Mouse (Mus musculus) limb, embryonic 12.5 days (tissue): ENCODE measurements around the gene Srrm4. TPM values are rescaled to one million over a fixed set of nuclear protein-coding genes. Genes with fewer than 3 reads are reported as not detected.
"Not testable (repeated sequence)": the region's sequence is repeated elsewhere in the genome, so short reads cannot be mapped to it uniquely, and the experiment has no call there.

Source experiments
- ATAC-seq: fragments of 200-750 bp; cut with Nextera tagmentation; 2 replicates; pipeline ENCODE4 v1.8.0; 2017; ENCODE audit warnings: low read depth, moderate TSS enrichment; ENCODE audit not compliant: insufficient number of reproducible peaks, insufficient read depth, low FRiP score, low TSS enrichment
- H3K27ac ChIP-seq: fragments of 300-500 bp; sonication (generic); 2 replicates; pipeline ENCODE4 v1.5.1; 2016; ENCODE audit warnings: mild to moderate bottlenecking, moderate library complexity
- H3K27me3 ChIP-seq: fragments of 300-500 bp; sonication (generic); 2 replicates; pipeline ENCODE4 v1.6.1; 2016; ENCODE audit warnings: mild to moderate bottlenecking, moderate library complexity
- H3K36me3 ChIP-seq: fragments of 300-500 bp; sonication (generic); 2 replicates; pipeline ENCODE4 v1.6.1; 2016; ENCODE audit warnings: mild to moderate bottlenecking, moderate library complexity
- H3K4me1 ChIP-seq: fragments of 300-500 bp; sonication (generic); replicated peaks from 2 replicates; pipeline ENCODE4 v1.6.1; 2016
- H3K4me2 ChIP-seq: fragments of 300-500 bp; sonication (generic); 2 replicates; pipeline ENCODE4 v1.6.1; 2016; ENCODE audit warnings: mild to moderate bottlenecking, moderate library complexity
- H3K4me3 ChIP-seq: fragments of 300-500 bp; sonication (generic); replicated peaks from 2 replicates; pipeline ENCODE4 v1.5.1; 2016; ENCODE audit warnings: mild to moderate bottlenecking
- H3K9ac ChIP-seq: fragments of 300-500 bp; sonication (generic); replicated peaks from 2 replicates; pipeline ENCODE4 v1.6.1; 2016; ENCODE audit warnings: mild to moderate bottlenecking, moderate library complexity
- H3K9me3 ChIP-seq: fragments of 300-500 bp; sonication (generic); 2 replicates; pipeline ENCODE4 v1.6.1; 2016; ENCODE audit warnings: mild to moderate bottlenecking, moderate library complexity
- WGBS: fragments of 180-500 bp; shearing (Covaris S2); methylation state at CpG from one replicate; pipeline ENCODE4 v1.1.7; 2016; 5-methylcytosine and 5-hydroxymethylcytosine counted together
- polyA plus RNA-seq: library from polyadenylated mRNA; unstranded; fragments of >200 nt; fragmentation: Nextera tagmentation; extraction: Ambion mirVana; gene quantifications from 2 replicates; pipeline ENCODE4 v1.2.1, GENCODE M21; 2016

The Srrm4 gene
- polyA plus RNA-seq, 1 experiment from 2014 or later: 0.09 TPM

- H3K9me3 ChIP-seq: no peaks in the 10 kb centered on the region
- 0 out of 2 replicates have a peak, but pooled peaks cover 3% of the 10 kb centered on the region for H3K4me1 ChIP-seq
- no peak overlapping the region for H3K4me3 ChIP-seq
- ATAC-seq: no peak
- no peak overlapping the region for H3K4me2 ChIP-seq
- H3K36me3 ChIP-seq: no peaks in the 10 kb centered on the region
- no peak overlapping the region for H3K27ac ChIP-seq
- H3K27me3 ChIP-seq: peaks cover 5% of the 10 kb centered on the region
- WGBS: 48% methylated on average over 4 of the region's 4 CpGs
- H3K9ac ChIP-seq: no peak overlapping the region
These were observed 153.3 kb downstream of the Srrm4 start for GRCm38 (mm10) chr5:116438328-116438727.

GRCm38 (mm10) chr5:116436117-116436516, 155.5 kb downstream of the Srrm4 start:
- no peak overlapping the region for H3K4me3 ChIP-seq
- H3K27ac ChIP-seq: no peak overlapping the region
- H3K4me1 ChIP-seq: 0 out of 2 replicates have a peak, but pooled peaks cover 3% of the 10 kb centered on the region
- H3K4me2 ChIP-seq: no peak overlapping the region
- no peak overlapping the region for H3K9ac ChIP-seq
- peaks cover 2% of the 10 kb centered on the region; the same call in 1 of the 2 replicates for H3K27me3 ChIP-seq
- ATAC-seq: no peak
- H3K9me3 ChIP-seq: no peaks in the 10 kb centered on the region
- H3K36me3 ChIP-seq: no peaks in the 10 kb centered on the region

- H3K9me3 ChIP-seq: no peaks in the 10 kb centered on the region
- peaks cover 3% of the 10 kb centered on the region; the same call in 1 of the 2 replicates for H3K4me1 ChIP-seq
- no peak overlapping the region for H3K27ac ChIP-seq
- ATAC-seq: no peak
- H3K27me3 ChIP-seq: no peaks in the 10 kb centered on the region; the same call in 1 of the 2 replicates
- H3K4me2 ChIP-seq: no peak overlapping the region
- WGBS: 70% methylated on average over 13 of the region's 13 CpGs
- H3K9ac ChIP-seq: no peak overlapping the region
- no peaks in the 10 kb centered on the region for H3K36me3 ChIP-seq
- no peak overlapping the region for H3K4me3 ChIP-seq
These were observed 156.4 kb downstream of the Srrm4 start for GRCm38 (mm10) chr5:116434976-116435850.

GRCm38 (mm10) chr5:116432871-116433270, 158.7 kb downstream of the Srrm4 start:
- H3K4me3 ChIP-seq: no peak overlapping the region
- no peak overlapping the region for H3K9ac ChIP-seq
- H3K36me3 ChIP-seq: no peaks in the 10 kb centered on the region
- ATAC-seq: no peak
- H3K27ac ChIP-seq: no peak overlapping the region
- H3K4me2 ChIP-seq: no peak overlapping the region
- H3K27me3 ChIP-seq: no peaks in the 10 kb centered on the region; the same call in 1 of the 2 replicates
- H3K4me1 ChIP-seq: peaks cover 9% of the 10 kb centered on the region; the same call in 1 of the 2 replicates
- no peaks in the 10 kb centered on the region for H3K9me3 ChIP-seq
- 64% methylated on average over 7 of the region's 7 CpGs for WGBS

- H3K4me1 ChIP-seq: peaks cover 33% of the 10 kb centered on the region
- 77% methylated on average over 2 of the region's 2 CpGs for WGBS
These were observed 164.9 kb downstream of the Srrm4 start for GRCm38 (mm10) chr5:116426701-116427100.

GRCm38 (mm10) chr5:116425709-116426108, 165.9 kb downstream of the Srrm4 start:
- H3K9me3 ChIP-seq, H3K36me3 ChIP-seq, ATAC-seq, H3K27ac ChIP-seq, H3K4me3 ChIP-seq, H3K27me3 ChIP-seq, H3K4me2 ChIP-seq, H3K9ac ChIP-seq: not testable (repeated sequence)
- H3K4me1 ChIP-seq: peaks cover 40% of the 10 kb centered on the region
- 83% methylated on average over 3 of the region's 3 CpGs for WGBS

More at GRCm38 (mm10) chr5:116426701-116427100, 164.9 kb downstream of the Srrm4 start:
- no peak overlapping the region for H3K9ac ChIP-seq
- H3K4me3 ChIP-seq: no peak overlapping the region
- H3K9me3 ChIP-seq: no peaks in the 10 kb centered on the region
- peaks cover 4% of the 10 kb centered on the region; the same call in 1 of the 2 replicates for H3K27me3 ChIP-seq
- H3K27ac ChIP-seq: no peak overlapping the region
- H3K4me2 ChIP-seq: no peak overlapping the region
- no peaks in the 10 kb centered on the region for H3K36me3 ChIP-seq
- ATAC-seq: no peak

GRCm38 (mm10) chr5:116425273-116425672, 166.3 kb downstream of the Srrm4 start:
- H3K4me3 ChIP-seq: no peak overlapping the region
- no peak overlapping the region for H3K27ac ChIP-seq
- no peak overlapping the region for H3K9ac ChIP-seq
- H3K9me3 ChIP-seq: no peaks in the 10 kb centered on the region
- H3K27me3 ChIP-seq: peaks cover 4% of the 10 kb centered on the region; the same call in 1 of the 2 replicates
- no peak overlapping the region for H3K4me2 ChIP-seq
- no peak for ATAC-seq
- 47% methylated on average over 7 of the region's 7 CpGs for WGBS
- H3K4me1 ChIP-seq: peaks cover 44% of the 10 kb centered on the region
- no peaks in the 10 kb centered on the region for H3K36me3 ChIP-seq

GRCm38 (mm10) chr5:116423746-116424145, 167.9 kb downstream of the Srrm4 start:
- peaks cover 45% of the 10 kb centered on the region for H3K4me1 ChIP-seq
- no peaks in the 10 kb centered on the region for H3K36me3 ChIP-seq
- H3K9ac ChIP-seq: no peak overlapping the region
- H3K27me3 ChIP-seq: peaks cover 4% of the 10 kb centered on the region; the same call in 1 of the 2 replicates
- no peak overlapping the region for H3K4me2 ChIP-seq
- H3K4me3 ChIP-seq: no peak overlapping the region
- no peak for ATAC-seq
- 71% methylated on average over 8 of the region's 8 CpGs for WGBS
- no peaks in the 10 kb centered on the region for H3K9me3 ChIP-seq
- no peak overlapping the region for H3K27ac ChIP-seq

- H3K4me3 ChIP-seq: peak within 1 kb of the TSS; percentile 38
- no peaks in the 10 kb centered on the region for H3K36me3 ChIP-seq
- peaks cover 4% of the 10 kb centered on the region; the same call in 1 of the 2 replicates for H3K27me3 ChIP-seq
- no peaks in the 10 kb centered on the region for H3K9me3 ChIP-seq
- peak within 1 kb of the TSS; percentile 70 for H3K4me2 ChIP-seq
- H3K27ac ChIP-seq: peak within 1 kb of the TSS; percentile 73
- peaks cover 45% of the 10 kb centered on the region for H3K4me1 ChIP-seq
- H3K9ac ChIP-seq: peak within 1 kb of the TSS; percentile 54
- 1% methylated on average over 18 of the region's 20 CpGs for WGBS
- ATAC-seq: peak; percentile 69
These were observed 168.9 kb downstream of the Srrm4 start, which contains the start of gene Hspb8 for GRCm38 (mm10) chr5:116422699-116423201. Gene Hspb8 (minus strand): TSS chr5:116422864.

- peaks cover 45% of the 10 kb centered on the region for H3K4me1 ChIP-seq
- no peaks in the 10 kb centered on the region for H3K9me3 ChIP-seq
- H3K4me2 ChIP-seq: peak overlapping the region; percentile 70
- peaks cover 4% of the 10 kb centered on the region; the same call in 1 of the 2 replicates for H3K27me3 ChIP-seq
- H3K4me3 ChIP-seq: peak overlapping the region; percentile 38
- peak overlapping the region; percentile 73; the same call in 1 of the 2 replicates for H3K27ac ChIP-seq
- ATAC-seq: no peak
- no peaks in the 10 kb centered on the region for H3K36me3 ChIP-seq
- 43% methylated on average over 22 of the region's 22 CpGs for WGBS
- H3K9ac ChIP-seq: peak overlapping the region; percentile 54
These were observed 169.7 kb downstream of the Srrm4 start for GRCm38 (mm10) chr5:116421791-116422481.

- no peaks in the 10 kb centered on the region for H3K9me3 ChIP-seq
- H3K27ac ChIP-seq: peak overlapping the region; percentile 80
- ATAC-seq: peak; percentile 64
- no peak overlapping the region for H3K9ac ChIP-seq
- peak overlapping the region; percentile 15 for H3K4me3 ChIP-seq
- peaks cover 4% of the 10 kb centered on the region; the same call in 1 of the 2 replicates for H3K27me3 ChIP-seq
- no peaks in the 10 kb centered on the region for H3K36me3 ChIP-seq
- peaks cover 57% of the 10 kb centered on the region for H3K4me1 ChIP-seq
- whole genome bisulfite sequencing: 7% methylated on average over 6 of the region's 6 CpGs
- H3K4me2 ChIP-seq: peak overlapping the region; percentile 36
These were observed 170.8 kb downstream of the Srrm4 start for GRCm38 (mm10) chr5:116420759-116421225.
